Mouse (Mus musculus): ENCODE measurements around the gene Olfr519. TPM values are rescaled to one million over a fixed set of nuclear protein-coding genes. Genes with fewer than 3 reads are reported as not detected.

The Olfr519 gene
- total and polyA plus RNA-seq, 2 experiments, result not detected

DNA sequence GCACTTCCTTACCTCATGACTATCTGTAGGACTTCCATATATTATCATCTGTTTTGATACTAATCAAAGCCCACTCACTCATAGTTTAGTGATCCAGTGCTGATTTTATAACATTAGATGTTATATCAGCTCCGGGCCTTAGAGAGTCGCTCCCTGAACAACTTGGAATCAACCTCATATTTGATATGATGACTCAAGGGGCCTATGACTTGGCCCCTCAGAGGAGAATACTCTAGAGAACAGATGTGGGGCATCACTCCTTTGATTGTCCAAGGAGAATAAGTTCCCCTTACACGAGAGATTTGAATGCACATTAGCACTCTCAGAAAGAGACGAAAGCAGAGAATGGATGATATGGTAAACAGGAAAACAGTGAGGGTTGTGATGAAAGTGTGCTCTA, 9.3 kb downstream of the Olfr519 start, which contains the start of gene Olfr518:
TSS of gene Olfr518 (minus strand) at position 101 of the 400 bp plus-strand sequence.
- Histone ChIP-seq H3K27ac (replicated peaks; ENCODE audit: insufficient read depth, low read depth, low read length) (no peak within 1 kb of the TSS), H3K36me3 (ENCODE audit: control insufficient read depth, insufficient read depth, low read length) (no peaks in the 10 kb centered on the region), H3K27me3 (ENCODE audit: control insufficient read depth, insufficient read depth, low read length) (no peaks in the 10 kb centered on the region), H3K4me1 (ENCODE audit: control insufficient read depth, insufficient read depth, low read length) (no peaks in the 10 kb centered on the region), H3K9ac (ENCODE audit: low read depth, low read length) (no peak within 1 kb of the TSS), H3K4me3 (ENCODE audit: insufficient read depth, low read depth, low read length) (no peak within 1 kb of the TSS), H3K79me2 (ENCODE audit: control insufficient read depth, insufficient read depth, low read length) (no peaks in the 10 kb centered on the region)
- 75% methylated on average over 4 of the region's 4 CpGs for WGBS
- DNase-seq (ENCODE audit: extremely low read depth, low read depth, low spot score), result no peak
- TF ChIP-seq CTCF (IDR thresholded peaks at IDR 0.05; ENCODE audit: low read depth, low read length) (no peak), POLR2A (IDR thresholded peaks at IDR 0.05; ENCODE audit: extremely low read depth, insufficient read depth, low read length) (no peak)

DNA sequence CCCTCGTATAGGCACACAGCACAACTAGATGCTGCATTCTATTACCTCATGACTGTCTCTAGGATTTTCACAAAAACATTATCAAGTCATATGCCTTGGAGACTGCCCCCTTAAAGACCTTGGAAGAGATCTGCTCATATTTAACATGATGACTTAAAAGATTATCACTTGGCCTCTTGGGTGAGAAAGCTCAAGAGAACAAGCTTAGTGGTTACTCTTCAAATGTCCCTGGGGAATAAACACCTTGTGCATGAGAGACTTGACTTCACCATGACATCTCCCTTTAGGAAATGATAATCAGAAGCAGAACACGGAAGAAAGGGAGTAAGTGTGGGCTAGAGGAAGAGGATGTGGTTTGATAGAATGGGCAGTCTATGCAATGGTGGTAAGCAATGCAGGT, 21.9 kb downstream of the Olfr519 start, which contains the start of gene Olfr517:
TSS of gene Olfr517 (minus strand) at position 101 of the 400 bp plus-strand sequence.
- Histone ChIP-seq H3K27me3 (ENCODE audit: control insufficient read depth, insufficient read depth, low read length) (no peaks in the 10 kb centered on the region), H3K36me3 (ENCODE audit: control insufficient read depth, insufficient read depth, low read length) (no peaks in the 10 kb centered on the region), H3K4me1 (ENCODE audit: control insufficient read depth, insufficient read depth, low read length) (no peaks in the 10 kb centered on the region), H3K9ac (ENCODE audit: low read depth, low read length) (no peak within 1 kb of the TSS), H3K79me2 (ENCODE audit: control insufficient read depth, insufficient read depth, low read length) (no peaks in the 10 kb centered on the region), H3K27ac (replicated peaks; ENCODE audit: insufficient read depth, low read depth, low read length) (no peak within 1 kb of the TSS), H3K4me3 (ENCODE audit: insufficient read depth, low read depth, low read length) (no peak within 1 kb of the TSS)
- TF ChIP-seq CTCF (IDR thresholded peaks at IDR 0.05; ENCODE audit: low read depth, low read length), result no peak
- no peak for TF ChIP-seq POLR2A (IDR thresholded peaks at IDR 0.05; ENCODE audit: extremely low read depth, insufficient read depth, low read length)
- WGBS, result 48% methylated on average over 2 of the region's 2 CpGs
- no peak for DNase-seq (ENCODE audit: extremely low read depth, low read depth, low spot score)

DNA sequence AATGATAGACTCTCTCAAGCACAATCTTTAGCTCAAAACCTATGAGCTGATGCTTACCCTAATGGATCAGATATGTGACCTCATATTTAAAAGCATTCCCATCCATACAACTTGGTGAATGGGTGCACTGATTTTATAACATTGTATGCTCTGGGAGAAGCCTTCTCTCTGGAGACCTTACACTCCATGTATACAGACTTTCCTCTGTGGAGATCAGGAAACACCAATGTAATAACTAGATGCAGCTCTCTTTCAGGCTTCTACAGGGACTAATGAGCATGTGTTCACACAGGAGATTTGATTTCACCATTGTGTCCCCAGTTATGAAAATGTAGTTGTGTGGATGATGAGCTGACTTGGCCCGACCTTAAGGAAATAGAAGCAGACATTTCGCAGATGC, 43.8 kb downstream of the Olfr519 start, which contains the start of gene Olfr516:
TSS of gene Olfr516 (minus strand) at position 101 of the 400 bp plus-strand sequence.
- Histone ChIP-seq H3K27ac (replicated peaks; ENCODE audit: insufficient read depth, low read depth, low read length) (no peak within 1 kb of the TSS), H3K27me3 (ENCODE audit: control insufficient read depth, insufficient read depth, low read length) (no peaks in the 10 kb centered on the region), H3K79me2 (ENCODE audit: control insufficient read depth, insufficient read depth, low read length) (no peaks in the 10 kb centered on the region), H3K9ac (ENCODE audit: low read depth, low read length) (no peak within 1 kb of the TSS), H3K4me1 (ENCODE audit: control insufficient read depth, insufficient read depth, low read length) (no peaks in the 10 kb centered on the region), H3K4me3 (ENCODE audit: insufficient read depth, low read depth, low read length) (no peak within 1 kb of the TSS), H3K36me3 (ENCODE audit: control insufficient read depth, insufficient read depth, low read length) (no peaks in the 10 kb centered on the region)
- 82% methylated on average over 2 of the region's 2 CpGs for WGBS
- TF ChIP-seq POLR2A (IDR thresholded peaks at IDR 0.05; ENCODE audit: extremely low read depth, insufficient read depth, low read length), result no peak
- TF ChIP-seq CTCF (IDR thresholded peaks at IDR 0.05; ENCODE audit: low read depth, low read length), result no peak
- DNase-seq (ENCODE audit: extremely low read depth, low read depth, low spot score), result no peak

Other genes with a start within 250 kb of the Olfr519 start
- gene Olfr509, start 242.5 kb downstream of the Olfr519 start, total RNA-seq (2014; rRNA removed), result not detected in 2 replicates
- gene Olfr509, start 242.5 kb downstream of the Olfr519 start, polyA plus RNA-seq (2012; rRNA removed), result not detected in 2 replicates
- not detected in 2 replicates for gene Olfr510, start 228.0 kb downstream of the Olfr519 start, total RNA-seq (2014; rRNA removed)
- gene Olfr510, start 228.0 kb downstream of the Olfr519 start, polyA plus RNA-seq (2012; rRNA removed), result not detected in 2 replicates
- not detected in 2 replicates for gene Olfr512, start 181.1 kb downstream of the Olfr519 start, total RNA-seq (2014; rRNA removed)
- not detected in 2 replicates for gene Olfr512, start 181.1 kb downstream of the Olfr519 start, polyA plus RNA-seq (2012; rRNA removed)
- not detected in 2 replicates for gene Olfr513, start 143.4 kb downstream of the Olfr519 start, total RNA-seq (2014; rRNA removed)
- gene Olfr513, start 143.4 kb downstream of the Olfr519 start, polyA plus RNA-seq (2012; rRNA removed), result not detected in 2 replicates
- gene Olfr514, start 68.4 kb downstream of the Olfr519 start, total RNA-seq (2014; rRNA removed), result not detected in 2 replicates
- gene Olfr514, start 68.4 kb downstream of the Olfr519 start, polyA plus RNA-seq (2012; rRNA removed), result not detected in 2 replicates
- not detected in 2 replicates for gene Olfr516, start 43.9 kb downstream of the Olfr519 start, total RNA-seq (2014; rRNA removed)
- not detected in 2 replicates for gene Olfr516, start 43.9 kb downstream of the Olfr519 start, polyA plus RNA-seq (2012; rRNA removed)
- gene Olfr517, start 22.0 kb downstream of the Olfr519 start, total RNA-seq (2014; rRNA removed), result not detected in 2 replicates
- gene Olfr517, start 22.0 kb downstream of the Olfr519 start, polyA plus RNA-seq (2012; rRNA removed), result not detected in 2 replicates
- gene Olfr518, start 9.4 kb downstream of the Olfr519 start, total RNA-seq (2014; rRNA removed), result not detected in 2 replicates
- gene Olfr518, start 9.4 kb downstream of the Olfr519 start, polyA plus RNA-seq (2012; rRNA removed), result not detected in 2 replicates
- gene Nlrp10, start 35.8 kb upstream of the Olfr519 start, total RNA-seq (2014; rRNA removed), result under 0.01 and 0.09 TPM in 2 replicates
- gene Nlrp10, start 35.8 kb upstream of the Olfr519 start, polyA plus RNA-seq (2012; rRNA removed), result not detected in 2 replicates
- 20.6 and 31.7 TPM in 2 replicates for gene Eif3f, start 40.0 kb upstream of the Olfr519 start, total RNA-seq (2014; rRNA removed)
- 47.2 and 48.1 TPM in 2 replicates for gene Eif3f, start 40.0 kb upstream of the Olfr519 start, polyA plus RNA-seq (2012; rRNA removed)
- under 0.01 and 0.07 TPM in 2 replicates for gene Tub, start 55.9 kb upstream of the Olfr519 start, total RNA-seq (2014; rRNA removed)
- gene Tub, start 55.9 kb upstream of the Olfr519 start, polyA plus RNA-seq (2012; rRNA removed), result not detected in 2 replicates
- gene Ric3, start 188.9 kb upstream of the Olfr519 start, total RNA-seq (2014; rRNA removed), result 0.92 and 1.3 TPM in 2 replicates
- 0.10 and 0.17 TPM in 2 replicates for gene Ric3, start 188.9 kb upstream of the Olfr519 start, polyA plus RNA-seq (2012; rRNA removed)

Measured in liver, adult 2 months (tissue).